In the genomic region with DNA sequence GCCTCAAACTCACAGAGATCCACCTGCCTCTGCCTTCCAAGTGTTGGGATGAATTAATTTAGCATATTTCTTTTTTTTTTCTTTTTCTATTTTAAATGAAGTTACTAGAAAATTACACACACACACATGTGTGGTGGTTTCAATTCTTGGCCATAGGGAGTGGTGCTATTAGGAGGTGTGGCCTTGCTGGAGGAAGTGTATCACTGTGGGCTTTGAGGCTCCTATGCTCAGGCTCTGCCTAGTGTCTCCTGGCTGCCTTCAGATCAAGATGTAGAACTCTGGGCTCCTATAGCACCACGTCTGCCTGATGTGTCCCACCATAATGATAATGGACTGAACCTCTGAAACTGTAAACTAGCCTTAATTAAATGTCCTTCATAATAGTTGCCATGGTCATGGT, we compare ENCODE assay signal across 19 mouse cellular contexts.
DNase-seq lines count a peak whose midpoint lies in the region; ATAC-seq lines count a peak whose summit lies in the region.
"Had no signal": no experiment of that assay in that cellular context is flagged by ENCODE, and none has a peak within 500 bp of the region (broad histone marks: within the 10 kb centered on the region; RNA-seq: fewer than 3 reads in every experiment).

No protein-coding gene starts in this region.

- DNase-seq in 416B (ENCODE audit: low read depth) = peak; percentile 42
- DNase-seq in cerebellum, postnatal 25 days = no peak
- DNase-seq in retina, postnatal 1 day = no peak
- no peak for DNase-seq in right cerebral cortex, postnatal 10 days (ENCODE audit: low spot score in 2 of 2)
- DNase-seq: adrenal gland, adult 8-10 months; cerebellum, adult 8-10 months; gastrocnemius, postnatal 25 days; kidney, adult 2 months; kidney, postnatal 10 days; liver, postnatal 0 days; lung, postnatal 10 days; right cerebral cortex, postnatal 4 days; thymus, adult 18-20 months; thymus, postnatal 4 days had no signal

- peak; percentile 53 for ATAC-seq in common myeloid progenitor, adult 5-6 weeks (replicated peaks; ENCODE audit: low read depth, poor library complexity, severe bottlenecking)
- ATAC-seq in granulocyte monocyte progenitor cell, adult 5-6 weeks (replicated peaks; ENCODE audit: poor library complexity, severe bottlenecking) = 0 out of 2 replicates have a peak, but pooled peaks have one; percentile 30
- ATAC-seq in megakaryocyte progenitor cell, adult 5-6 weeks (replicated peaks; ENCODE audit: poor library complexity) = 0 out of 2 replicates have a peak, but pooled peaks have one; percentile 26
- ATAC-seq: forebrain, embryonic 15.5 days; liver, postnatal 0 days; midbrain, embryonic 15.5 days had no signal
